Mouse (Mus musculus): ENCODE results near the gene Crygc. TPM values are rescaled to one million over a fixed set of nuclear protein-coding genes. Genes with fewer than 3 reads are reported as not detected.
A peak's percentile ranks its signal among the peaks of the same experiment; 100 is the strongest.

Gene Crygc
- polyA plus RNA-seq, 1 experiment from 2014 or later, result not detected

- ATAC-seq (ENCODE audit: low FRiP score) (no peak), DNase-seq (ENCODE audit: low spot score) (no peak)
- Histone ChIP-seq H3K9me3 (ENCODE audit: control insufficient read depth, low read length) (no peaks in the 10 kb centered on the region), H3K27ac (no peak overlapping the region), H3K4me1 (replicated peaks; ENCODE audit: control insufficient read depth, insufficient read depth, low read length) (no peaks in the 10 kb centered on the region), H3K36me3 (replicated peaks; ENCODE audit: control insufficient read depth, insufficient read depth) (no peaks in the 10 kb centered on the region), H3K27me3 (ENCODE audit: control insufficient read depth, insufficient read depth, low read length) (no peaks in the 10 kb centered on the region), H3K4me3 (replicated peaks; ENCODE audit: low read length) (no peak overlapping the region), H3K9ac (no peak overlapping the region), H3K4me2 (replicated peaks) (no peak overlapping the region)
- 94% methylated on average over 8 of the region's 8 CpGs for WGBS
Measured at GRCm38 (mm10) chr1:65109196-65109595, 35.7 kb upstream of the Crygc start.

- no peaks in the 10 kb centered on the region for H3K9me3 ChIP-seq (ENCODE audit: control insufficient read depth, low read length)
- WGBS, result 86% methylated on average over 10 of the region's 10 CpGs
- no peak for DNase-seq (ENCODE audit: low spot score)
- no peaks in the 10 kb centered on the region for H3K4me1 ChIP-seq (replicated peaks; ENCODE audit: control insufficient read depth, insufficient read depth, low read length)
- H3K4me2 ChIP-seq (replicated peaks), result no peak overlapping the region
- H3K36me3 ChIP-seq (replicated peaks; ENCODE audit: control insufficient read depth, insufficient read depth), result no peaks in the 10 kb centered on the region
- H3K4me3 ChIP-seq (replicated peaks; ENCODE audit: low read length), result no peak overlapping the region
- no peak for ATAC-seq (ENCODE audit: low FRiP score)
- H3K27ac ChIP-seq, result no peak overlapping the region
- no peaks in the 10 kb centered on the region for H3K27me3 ChIP-seq (ENCODE audit: control insufficient read depth, insufficient read depth, low read length)
- no peak overlapping the region for H3K9ac ChIP-seq
Measured at GRCm38 (mm10) chr1:65107654-65108279, 34.3 kb upstream of the Crygc start.

GRCm38 (mm10) chr1:65103273-65103672 is 29.8 kb upstream of the Crygc start, which contains the start of gene Cryga:
Cryga (minus strand) TSS chr1:65103373.
- H3K27me3 ChIP-seq (ENCODE audit: control insufficient read depth, insufficient read depth, low read length), result no peaks in the 10 kb centered on the region
- 81% methylated on average over 11 of the region's 11 CpGs for WGBS
- no peak within 1 kb of the TSS for H3K4me3 ChIP-seq (replicated peaks; ENCODE audit: low read length)
- ATAC-seq (ENCODE audit: low FRiP score), result no peak
- H3K4me2 ChIP-seq (replicated peaks), result no peak within 1 kb of the TSS
- no peaks in the 10 kb centered on the region for H3K9me3 ChIP-seq (ENCODE audit: control insufficient read depth, low read length)
- no peak within 1 kb of the TSS for H3K27ac ChIP-seq
- no peak for DNase-seq (ENCODE audit: low spot score)
- H3K9ac ChIP-seq, result no peak within 1 kb of the TSS
- no peaks in the 10 kb centered on the region for H3K4me1 ChIP-seq (replicated peaks; ENCODE audit: control insufficient read depth, insufficient read depth, low read length)
- H3K36me3 ChIP-seq (replicated peaks; ENCODE audit: control insufficient read depth, insufficient read depth), result no peaks in the 10 kb centered on the region

GRCm38 (mm10) chr1:65096953-65097352 is 23.5 kb upstream of the Crygc start:
- DNase-seq (ENCODE audit: low spot score) (no peak), ATAC-seq (ENCODE audit: low FRiP score) (no peak)
- WGBS, result 91% methylated on average over 3 of the region's 3 CpGs
- Histone ChIP-seq H3K27ac (no peak overlapping the region), H3K27me3 (ENCODE audit: control insufficient read depth, insufficient read depth, low read length) (no peaks in the 10 kb centered on the region), H3K9me3 (ENCODE audit: control insufficient read depth, low read length) (no peaks in the 10 kb centered on the region), H3K36me3 (replicated peaks; ENCODE audit: control insufficient read depth, insufficient read depth) (no peaks in the 10 kb centered on the region), H3K4me2 (replicated peaks) (no peak overlapping the region), H3K4me3 (replicated peaks; ENCODE audit: low read length) (no peak overlapping the region), H3K4me1 (replicated peaks; ENCODE audit: control insufficient read depth, insufficient read depth, low read length) (no peaks in the 10 kb centered on the region), H3K9ac (no peak overlapping the region)

GRCm38 (mm10) chr1:65091566-65091965 is 18.1 kb upstream of the Crygc start:
- Histone ChIP-seq H3K9me3 (ENCODE audit: control insufficient read depth, low read length) (no peaks in the 10 kb centered on the region), H3K36me3 (replicated peaks; ENCODE audit: control insufficient read depth, insufficient read depth) (no peaks in the 10 kb centered on the region), H3K9ac (no peak overlapping the region), H3K4me3 (replicated peaks; ENCODE audit: low read length) (no peak overlapping the region), H3K4me2 (replicated peaks) (no peak overlapping the region), H3K27me3 (ENCODE audit: control insufficient read depth, insufficient read depth, low read length) (no peaks in the 10 kb centered on the region), H3K4me1 (replicated peaks; ENCODE audit: control insufficient read depth, insufficient read depth, low read length) (no peaks in the 10 kb centered on the region), H3K27ac (no peak overlapping the region)
- WGBS, result 89% methylated on average over 3 of the region's 3 CpGs
- ATAC-seq (ENCODE audit: low FRiP score) (no peak), DNase-seq (ENCODE audit: low spot score) (no peak)

GRCm38 (mm10) chr1:65090370-65090769 is 16.9 kb upstream of the Crygc start:
- no peaks in the 10 kb centered on the region for H3K9me3 ChIP-seq (ENCODE audit: control insufficient read depth, low read length)
- no peak for DNase-seq (ENCODE audit: low spot score)
- no peaks in the 10 kb centered on the region for H3K36me3 ChIP-seq (replicated peaks; ENCODE audit: control insufficient read depth, insufficient read depth)
- no peak overlapping the region for H3K9ac ChIP-seq
- no peak overlapping the region for H3K27ac ChIP-seq
- H3K4me2 ChIP-seq (replicated peaks), result no peak overlapping the region
- WGBS, result 84% methylated on average over 2 of the region's 2 CpGs
- no peak for ATAC-seq (ENCODE audit: low FRiP score)
- no peaks in the 10 kb centered on the region for H3K27me3 ChIP-seq (ENCODE audit: control insufficient read depth, insufficient read depth, low read length)
- H3K4me1 ChIP-seq (replicated peaks; ENCODE audit: control insufficient read depth, insufficient read depth, low read length), result no peaks in the 10 kb centered on the region
- no peak overlapping the region for H3K4me3 ChIP-seq (replicated peaks; ENCODE audit: low read length)

GRCm38 (mm10) chr1:65088567-65089356 is 15.3 kb upstream of the Crygc start:
- no peak for ATAC-seq (ENCODE audit: low FRiP score)
- Histone ChIP-seq H3K4me3 (replicated peaks; ENCODE audit: low read length) (no peak overlapping the region), H3K27me3 (ENCODE audit: control insufficient read depth, insufficient read depth, low read length) (no peaks in the 10 kb centered on the region), H3K36me3 (replicated peaks; ENCODE audit: control insufficient read depth, insufficient read depth) (no peaks in the 10 kb centered on the region), H3K4me1 (replicated peaks; ENCODE audit: control insufficient read depth, insufficient read depth, low read length) (no peaks in the 10 kb centered on the region), H3K27ac (no peak overlapping the region), H3K9me3 (ENCODE audit: control insufficient read depth, low read length) (no peaks in the 10 kb centered on the region), H3K4me2 (replicated peaks) (no peak overlapping the region), H3K9ac (no peak overlapping the region)
- WGBS, result 80% methylated on average over 6 of the region's 6 CpGs
- DNase-seq (ENCODE audit: low spot score), result no peak

- H3K4me2 ChIP-seq (replicated peaks), result no peak within 1 kb of the TSS
- H3K36me3 ChIP-seq (replicated peaks; ENCODE audit: control insufficient read depth, insufficient read depth), result no peaks in the 10 kb centered on the region
- no peaks in the 10 kb centered on the region for H3K9me3 ChIP-seq (ENCODE audit: control insufficient read depth, low read length)
- DNase-seq (ENCODE audit: low spot score) (no peak), ATAC-seq (ENCODE audit: low FRiP score) (no peak)
- 34% methylated on average over 7 of the region's 7 CpGs for WGBS
- H3K4me3 ChIP-seq (replicated peaks; ENCODE audit: low read length), result no peak within 1 kb of the TSS
- H3K9ac ChIP-seq, result 0 out of 2 replicates have a peak within 1 kb of the TSS, but pooled peaks have one; percentile 8
- no peaks in the 10 kb centered on the region for H3K4me1 ChIP-seq (replicated peaks; ENCODE audit: control insufficient read depth, insufficient read depth, low read length)
- H3K27ac ChIP-seq, result no peak within 1 kb of the TSS
- no peaks in the 10 kb centered on the region for H3K27me3 ChIP-seq (ENCODE audit: control insufficient read depth, insufficient read depth, low read length)
Measured at GRCm38 (mm10) chr1:65082188-65082587, 8.7 kb upstream of the Crygc start, which contains the start of gene Crygb. Crygb (minus strand) TSS chr1:65082288.

GRCm38 (mm10) chr1:65075607-65076006 is 2.1 kb upstream of the Crygc start:
- Histone ChIP-seq H3K27ac (no peak overlapping the region), H3K4me2 (replicated peaks) (no peak overlapping the region), H3K9ac (no peak overlapping the region), H3K36me3 (replicated peaks; ENCODE audit: control insufficient read depth, insufficient read depth) (no peaks in the 10 kb centered on the region), H3K9me3 (ENCODE audit: control insufficient read depth, low read length) (no peaks in the 10 kb centered on the region), H3K4me3 (replicated peaks; ENCODE audit: low read length) (no peak overlapping the region), H3K4me1 (replicated peaks; ENCODE audit: control insufficient read depth, insufficient read depth, low read length) (no peaks in the 10 kb centered on the region), H3K27me3 (ENCODE audit: control insufficient read depth, insufficient read depth, low read length) (no peaks in the 10 kb centered on the region)
- 21% methylated on average over 5 of the region's 5 CpGs for WGBS
- DNase-seq (ENCODE audit: low spot score) (peak; percentile 40), ATAC-seq (ENCODE audit: low FRiP score) (no peak)
